Mouse (Mus musculus): Measurements from ENCODE around the gene Tada3. TPM values are rescaled to one million over a fixed set of nuclear protein-coding genes. Genes with fewer than 3 reads are reported as not detected.

The Tada3 gene
- total and polyA plus RNA-seq, 2 experiments from 2014 or later = 26.2 to 61.8 TPM

GRCm38 (mm10) chr6:113379246-113379645, 1.6 kb upstream of the Tada3 start:
- Histone ChIP-seq H3K4me1 (ENCODE audit: insufficient read depth, low read length) (peaks cover 13% of the 10 kb centered on the region; the same call in 1 of the 2 replicates), H3K9ac (replicated peaks; ENCODE audit: low read length) (no peak overlapping the region), H3K4me2 (ENCODE audit: low read depth, low read length) (peak overlapping the region; percentile 66), H3K27me3 (ENCODE audit: insufficient read depth, low read length) (no peaks in the 10 kb centered on the region), H3K4me3 (ENCODE audit: low read length) (peak overlapping the region; percentile 82), H3K9me3 (ENCODE audit: low read length) (no peaks in the 10 kb centered on the region), H3K36me3 (ENCODE audit: insufficient read depth, low read length) (peaks cover 40% of the 10 kb centered on the region; the same call in 1 of the 2 replicates), H3K27ac (no peak overlapping the region)
- TF ChIP-seq CTCF (IDR thresholded peaks at IDR 0.05; ENCODE audit: low read depth) = no peak
- ATAC-seq (no peak), DNase-seq (ENCODE audit: low spot score) (no peak)
- 88% methylated on average over 6 of the region's 6 CpGs for WGBS

- H3K27me3 ChIP-seq (ENCODE audit: insufficient read depth, low read length) = no peaks in the 10 kb centered on the region
- ATAC-seq = no peak
- peak overlapping the region; percentile 95 for H3K27ac ChIP-seq
- H3K4me1 ChIP-seq (ENCODE audit: insufficient read depth, low read length) = peaks cover 13% of the 10 kb centered on the region; the same call in 1 of the 2 replicates
- no peaks in the 10 kb centered on the region for H3K9me3 ChIP-seq (ENCODE audit: low read length)
- H3K36me3 ChIP-seq (ENCODE audit: insufficient read depth, low read length) = peaks cover 47% of the 10 kb centered on the region
- 12% methylated on average over 7 of the region's 7 CpGs for WGBS
- H3K4me3 ChIP-seq (ENCODE audit: low read length) = peak overlapping the region; percentile 82
- TF ChIP-seq CTCF (IDR thresholded peaks at IDR 0.05; ENCODE audit: low read depth) = no peak
- H3K4me2 ChIP-seq (ENCODE audit: low read depth, low read length) = peak overlapping the region; percentile 66
- no peak for DNase-seq (ENCODE audit: low spot score)
- peak overlapping the region; percentile 89 for H3K9ac ChIP-seq (replicated peaks; ENCODE audit: low read length)
Measured at GRCm38 (mm10) chr6:113377172-113377495, 549 bp downstream of the Tada3 start.

- H3K36me3 ChIP-seq (ENCODE audit: insufficient read depth, low read length) = peaks cover 68% of the 10 kb centered on the region
- ATAC-seq (no peak), DNase-seq (ENCODE audit: low spot score) (no peak)
- H3K9me3 ChIP-seq (ENCODE audit: low read length) = no peaks in the 10 kb centered on the region
- H3K27ac ChIP-seq = no peak overlapping the region
- H3K4me1 ChIP-seq (ENCODE audit: insufficient read depth, low read length) = peaks cover 6% of the 10 kb centered on the region; the same call in 1 of the 2 replicates
- 94% methylated on average over 4 of the region's 4 CpGs for WGBS
- no peaks in the 10 kb centered on the region for H3K27me3 ChIP-seq (ENCODE audit: insufficient read depth, low read length)
- TF ChIP-seq CTCF (IDR thresholded peaks at IDR 0.05; ENCODE audit: low read depth) = no peak
- H3K4me3 ChIP-seq (ENCODE audit: low read length) = no peak overlapping the region
- H3K9ac ChIP-seq (replicated peaks; ENCODE audit: low read length) = no peak overlapping the region
- no peak overlapping the region for H3K4me2 ChIP-seq (ENCODE audit: low read depth, low read length)
Measured at GRCm38 (mm10) chr6:113373491-113373890, 4.2 kb downstream of the Tada3 start.

- no peak for ATAC-seq
- H3K4me2 ChIP-seq (ENCODE audit: low read depth, low read length) = no peak overlapping the region
- H3K27ac ChIP-seq = no peak overlapping the region
- H3K4me3 ChIP-seq (ENCODE audit: low read length) = no peak overlapping the region
- no peak overlapping the region for H3K9ac ChIP-seq (replicated peaks; ENCODE audit: low read length)
- no peak for TF ChIP-seq CTCF (IDR thresholded peaks at IDR 0.05; ENCODE audit: low read depth)
- WGBS = 95% methylated on average over 20 of the region's 20 CpGs
- DNase-seq (ENCODE audit: low spot score) = no peak
- H3K9me3 ChIP-seq (ENCODE audit: low read length) = no peaks in the 10 kb centered on the region
- no peaks in the 10 kb centered on the region for H3K4me1 ChIP-seq (ENCODE audit: insufficient read depth, low read length)
- H3K36me3 ChIP-seq (ENCODE audit: insufficient read depth, low read length) = peaks cover 74% of the 10 kb centered on the region
- H3K27me3 ChIP-seq (ENCODE audit: insufficient read depth, low read length) = no peaks in the 10 kb centered on the region
Measured at GRCm38 (mm10) chr6:113370194-113370929, 7.3 kb downstream of the Tada3 start.

- Histone ChIP-seq H3K9me3 (ENCODE audit: low read length) (no peaks in the 10 kb centered on the region), H3K4me3 (ENCODE audit: low read length) (no peak overlapping the region), H3K4me1 (ENCODE audit: insufficient read depth, low read length) (no peaks in the 10 kb centered on the region), H3K9ac (replicated peaks; ENCODE audit: low read length) (no peak overlapping the region), H3K27me3 (ENCODE audit: insufficient read depth, low read length) (no peaks in the 10 kb centered on the region), H3K27ac (no peak overlapping the region), H3K36me3 (ENCODE audit: insufficient read depth, low read length) (peaks cover 59% of the 10 kb centered on the region), H3K4me2 (ENCODE audit: low read depth, low read length) (no peak overlapping the region)
- no peak for TF ChIP-seq CTCF (IDR thresholded peaks at IDR 0.05; ENCODE audit: low read depth)
- ATAC-seq = peak; percentile 68
- 65% methylated on average over 5 of the region's 5 CpGs for whole genome bisulfite sequencing
- DNase-seq (ENCODE audit: low spot score) = peak; percentile 31
Measured at GRCm38 (mm10) chr6:113368577-113368976, 9.1 kb downstream of the Tada3 start.

GRCm38 (mm10) chr6:113368124-113368523, 9.6 kb downstream of the Tada3 start:
- H3K9me3 ChIP-seq (ENCODE audit: low read length) = no peaks in the 10 kb centered on the region
- no peak for TF ChIP-seq CTCF (IDR thresholded peaks at IDR 0.05; ENCODE audit: low read depth)
- no peak overlapping the region for H3K9ac ChIP-seq (replicated peaks; ENCODE audit: low read length)
- no peaks in the 10 kb centered on the region for H3K27me3 ChIP-seq (ENCODE audit: insufficient read depth, low read length)
- ATAC-seq = no peak
- WGBS = 84% methylated on average over 7 of the region's 7 CpGs
- H3K27ac ChIP-seq = peak overlapping the region; percentile 48; the same call in 1 of the 2 replicates
- no peak overlapping the region for H3K4me2 ChIP-seq (ENCODE audit: low read depth, low read length)
- DNase-seq (ENCODE audit: low spot score) = no peak
- H3K4me3 ChIP-seq (ENCODE audit: low read length) = no peak overlapping the region
- H3K4me1 ChIP-seq (ENCODE audit: insufficient read depth, low read length) = no peaks in the 10 kb centered on the region
- H3K36me3 ChIP-seq (ENCODE audit: insufficient read depth, low read length) = peaks cover 54% of the 10 kb centered on the region

GRCm38 (mm10) chr6:113367574-113367973, 10.1 kb downstream of the Tada3 start:
- no peaks in the 10 kb centered on the region for H3K27me3 ChIP-seq (ENCODE audit: insufficient read depth, low read length)
- no peak for TF ChIP-seq CTCF (IDR thresholded peaks at IDR 0.05; ENCODE audit: low read depth)
- H3K9me3 ChIP-seq (ENCODE audit: low read length) = no peaks in the 10 kb centered on the region
- DNase-seq (ENCODE audit: low spot score) (no peak), ATAC-seq (no peak)
- no peak overlapping the region for H3K9ac ChIP-seq (replicated peaks; ENCODE audit: low read length)
- no peaks in the 10 kb centered on the region for H3K4me1 ChIP-seq (ENCODE audit: insufficient read depth, low read length)
- peaks cover 50% of the 10 kb centered on the region for H3K36me3 ChIP-seq (ENCODE audit: insufficient read depth, low read length)
- H3K4me2 ChIP-seq (ENCODE audit: low read depth, low read length) = no peak overlapping the region
- WGBS = 100% methylated on average over 1 of the region's 1 CpGs
- no peak overlapping the region for H3K27ac ChIP-seq
- H3K4me3 ChIP-seq (ENCODE audit: low read length) = no peak overlapping the region

Measured in hindbrain, postnatal 0 days (tissue).